Mouse (Mus musculus): ENCODE measurements around the gene Bud31. TPM values are rescaled to one million over a fixed set of nuclear protein-coding genes. Genes with fewer than 3 reads are reported as not detected.

Bud31 gene
- polyA plus RNA-seq, 1 experiment from 2014 or later: 186 TPM

- DNase-seq (ENCODE audit: low spot score) (no peak), ATAC-seq (replicated peaks; ENCODE audit: low FRiP score, low read depth) (no peak)
- peaks cover 7% of the 10 kb centered on the region; the same call in 1 of the 2 replicates for H3K4me1 ChIP-seq (replicated peaks; ENCODE audit: insufficient read depth, low read length)
- H3K4me2 ChIP-seq (ENCODE audit: low read length): no peak overlapping the region
- H3K9ac ChIP-seq (ENCODE audit: low read depth, low read length): no peak overlapping the region
- no peak for TF ChIP-seq CTCF (IDR thresholded peaks at IDR 0.05; ENCODE audit: low read depth)
- H3K27ac ChIP-seq: no peak overlapping the region
- no peak overlapping the region for H3K4me3 ChIP-seq (replicated peaks; ENCODE audit: low read depth, low read length)
- no peaks in the 10 kb centered on the region for H3K9me3 ChIP-seq (replicated peaks; ENCODE audit: low read length)
- no peaks in the 10 kb centered on the region for H3K27me3 ChIP-seq (ENCODE audit: insufficient read depth, low read length)
- WGBS: 83% methylated on average over 2 of the region's 2 CpGs
- H3K36me3 ChIP-seq (ENCODE audit: insufficient read depth, low read length): peaks cover 63% of the 10 kb centered on the region
Measured at GRCm38 (mm10) chr5:145185244-145185643, 45.1 kb downstream of the Bud31 start.

- DNase-seq (ENCODE audit: low spot score) (no peak), ATAC-seq (replicated peaks; ENCODE audit: low FRiP score, low read depth) (no peak)
- H3K4me1 ChIP-seq (replicated peaks; ENCODE audit: insufficient read depth, low read length): peaks cover 10% of the 10 kb centered on the region; the same call in 1 of the 2 replicates
- no peak overlapping the region for H3K9ac ChIP-seq (ENCODE audit: low read depth, low read length)
- H3K36me3 ChIP-seq (ENCODE audit: insufficient read depth, low read length): peaks cover 25% of the 10 kb centered on the region
- no peaks in the 10 kb centered on the region for H3K27me3 ChIP-seq (ENCODE audit: insufficient read depth, low read length)
- no peak overlapping the region for H3K4me3 ChIP-seq (replicated peaks; ENCODE audit: low read depth, low read length)
- no peak for TF ChIP-seq CTCF (IDR thresholded peaks at IDR 0.05; ENCODE audit: low read depth)
- H3K27ac ChIP-seq: no peak overlapping the region
- no peak overlapping the region; the same call in 1 of the 2 replicates for H3K4me2 ChIP-seq (ENCODE audit: low read length)
- 93% methylated on average over 6 of the region's 6 CpGs for WGBS
- H3K9me3 ChIP-seq (replicated peaks; ENCODE audit: low read length): no peaks in the 10 kb centered on the region
Measured at GRCm38 (mm10) chr5:145189416-145189815, 49.3 kb downstream of the Bud31 start.

GRCm38 (mm10) chr5:145190373-145190772, 50.2 kb downstream of the Bud31 start:
- H3K27ac ChIP-seq: peak overlapping the region; percentile 91; the same call in 1 of the 2 replicates
- WGBS: 33% methylated on average over 5 of the region's 5 CpGs
- no peak for TF ChIP-seq CTCF (IDR thresholded peaks at IDR 0.05; ENCODE audit: low read depth)

GRCm38 (mm10) chr5:145190875-145191798, 51.0 kb downstream of the Bud31 start:
- Histone ChIP-seq H3K9me3 (replicated peaks; ENCODE audit: low read length) (no peaks in the 10 kb centered on the region), H3K4me1 (replicated peaks; ENCODE audit: insufficient read depth, low read length) (peaks cover 10% of the 10 kb centered on the region; the same call in 1 of the 2 replicates), H3K4me3 (replicated peaks; ENCODE audit: low read depth, low read length) (peak overlapping the region; percentile 57), H3K9ac (ENCODE audit: low read depth, low read length) (peak overlapping the region; percentile 86), H3K4me2 (ENCODE audit: low read length) (peak overlapping the region; percentile 69), H3K36me3 (ENCODE audit: insufficient read depth, low read length) (peaks cover 20% of the 10 kb centered on the region), H3K27me3 (ENCODE audit: insufficient read depth, low read length) (no peaks in the 10 kb centered on the region), H3K27ac (peak overlapping the region; percentile 91)
- under 1% methylated on average over 41 of the region's 41 CpGs for WGBS
- DNase-seq (ENCODE audit: low spot score) (peak; percentile 95), ATAC-seq (replicated peaks; ENCODE audit: low FRiP score, low read depth) (peak; percentile 89)
- no peak for TF ChIP-seq CTCF (IDR thresholded peaks at IDR 0.05; ENCODE audit: low read depth)

More at GRCm38 (mm10) chr5:145190373-145190772, 50.2 kb downstream of the Bud31 start:
- Histone ChIP-seq H3K4me2 (ENCODE audit: low read length) (peak overlapping the region; percentile 69), H3K4me1 (replicated peaks; ENCODE audit: insufficient read depth, low read length) (peaks cover 10% of the 10 kb centered on the region; the same call in 1 of the 2 replicates), H3K27me3 (ENCODE audit: insufficient read depth, low read length) (no peaks in the 10 kb centered on the region), H3K4me3 (replicated peaks; ENCODE audit: low read depth, low read length) (peak overlapping the region; percentile 57), H3K9ac (ENCODE audit: low read depth, low read length) (peak overlapping the region; percentile 86), H3K9me3 (replicated peaks; ENCODE audit: low read length) (no peaks in the 10 kb centered on the region), H3K36me3 (ENCODE audit: insufficient read depth, low read length) (peaks cover 19% of the 10 kb centered on the region)
- ATAC-seq (replicated peaks; ENCODE audit: low FRiP score, low read depth) (no peak), DNase-seq (ENCODE audit: low spot score) (no peak)

GRCm38 (mm10) chr5:145191962-145192361, 51.8 kb downstream of the Bud31 start, which contains the start of gene Atp5j2:
Atp5j2 (minus strand) TSS chr5:145192062.
- no peaks in the 10 kb centered on the region for H3K9me3 ChIP-seq (replicated peaks; ENCODE audit: low read length)
- H3K4me3 ChIP-seq (replicated peaks; ENCODE audit: low read depth, low read length): peak within 1 kb of the TSS; percentile 57
- peaks cover 17% of the 10 kb centered on the region; the same call in 1 of the 2 replicates for H3K36me3 ChIP-seq (ENCODE audit: insufficient read depth, low read length)
- H3K27ac ChIP-seq: peak within 1 kb of the TSS; percentile 91
- H3K9ac ChIP-seq (ENCODE audit: low read depth, low read length): peak within 1 kb of the TSS; percentile 86
- H3K4me1 ChIP-seq (replicated peaks; ENCODE audit: insufficient read depth, low read length): peaks cover 10% of the 10 kb centered on the region; the same call in 1 of the 2 replicates
- WGBS: 91% methylated on average over 2 of the region's 2 CpGs
- no peaks in the 10 kb centered on the region for H3K27me3 ChIP-seq (ENCODE audit: insufficient read depth, low read length)
- peak within 1 kb of the TSS; percentile 69 for H3K4me2 ChIP-seq (ENCODE audit: low read length)
- DNase-seq (ENCODE audit: low spot score) (no peak), ATAC-seq (replicated peaks; ENCODE audit: low FRiP score, low read depth) (no peak)
- no peak for TF ChIP-seq CTCF (IDR thresholded peaks at IDR 0.05; ENCODE audit: low read depth)

Other genes with a start within 250 kb of the Bud31 start
- gene Smurf1, start 174.5 kb upstream of the Bud31 start, polyA plus RNA-seq (2015; fragmentation: Nextera tagmentation; extraction: Ambion mirVana): 12.6 and 13.4 TPM in 2 replicates
- not detected in 2 replicates for gene Gm4871, start 107.6 kb upstream of the Bud31 start, polyA plus RNA-seq (2015; fragmentation: Nextera tagmentation; extraction: Ambion mirVana)
- not detected in 2 replicates for gene 1700018F24Rik, start 97.4 kb upstream of the Bud31 start, polyA plus RNA-seq (2015; fragmentation: Nextera tagmentation; extraction: Ambion mirVana)
- 145 and 156 TPM in 2 replicates for gene Arpc1a, start 56.5 kb upstream of the Bud31 start, polyA plus RNA-seq (2015; fragmentation: Nextera tagmentation; extraction: Ambion mirVana)
- not detected in 2 replicates for gene Kpna7, start 56.3 kb upstream of the Bud31 start, polyA plus RNA-seq (2015; fragmentation: Nextera tagmentation; extraction: Ambion mirVana)
- gene Arpc1b, start 26.1 kb upstream of the Bud31 start, polyA plus RNA-seq (2015; fragmentation: Nextera tagmentation; extraction: Ambion mirVana): 261 and 283 TPM in 2 replicates
- gene Pdap1, start 124 bp upstream of the Bud31 start, polyA plus RNA-seq (2015; fragmentation: Nextera tagmentation; extraction: Ambion mirVana): 89.9 and 95.7 TPM in 2 replicates
- 14.7 and 15.2 TPM in 2 replicates for gene Ptcd1, start 26.7 kb downstream of the Bud31 start, polyA plus RNA-seq (2015; fragmentation: Nextera tagmentation; extraction: Ambion mirVana)
- gene Cpsf4, start 26.9 kb downstream of the Bud31 start, polyA plus RNA-seq (2015; fragmentation: Nextera tagmentation; extraction: Ambion mirVana): 35.5 and 38.5 TPM in 2 replicates
- gene Atp5j2, start 51.7 kb downstream of the Bud31 start, polyA plus RNA-seq (2015; fragmentation: Nextera tagmentation; extraction: Ambion mirVana): 678 and 711 TPM in 2 replicates
- 10.1 and 11.5 TPM in 2 replicates for gene Zkscan14, start 61.5 kb downstream of the Bud31 start, polyA plus RNA-seq (2015; fragmentation: Nextera tagmentation; extraction: Ambion mirVana)
- 10.4 and 10.8 TPM in 2 replicates for gene Zkscan5, start 64.2 kb downstream of the Bud31 start, polyA plus RNA-seq (2015; fragmentation: Nextera tagmentation; extraction: Ambion mirVana)
- gene Zfp655, start 91.4 kb downstream of the Bud31 start, polyA plus RNA-seq (2015; fragmentation: Nextera tagmentation; extraction: Ambion mirVana): 30.6 and 37.8 TPM in 2 replicates
- 0.26 and 0.57 TPM in 2 replicates for gene Zscan25, start 140.1 kb downstream of the Bud31 start, polyA plus RNA-seq (2015; fragmentation: Nextera tagmentation; extraction: Ambion mirVana)
- gene Cyp3a57, start 204.9 kb downstream of the Bud31 start, polyA plus RNA-seq (2015; fragmentation: Nextera tagmentation; extraction: Ambion mirVana): 0.09 and 0.16 TPM in 2 replicates

All from kidney, postnatal 0 days (tissue).